Mouse (Mus musculus): ENCODE measurements around the gene Colq.
"Not testable (repeated sequence)": the region's sequence is repeated elsewhere in the genome, so short reads cannot be mapped to it uniquely, and the experiment has no call there.

The Colq gene

DNA sequence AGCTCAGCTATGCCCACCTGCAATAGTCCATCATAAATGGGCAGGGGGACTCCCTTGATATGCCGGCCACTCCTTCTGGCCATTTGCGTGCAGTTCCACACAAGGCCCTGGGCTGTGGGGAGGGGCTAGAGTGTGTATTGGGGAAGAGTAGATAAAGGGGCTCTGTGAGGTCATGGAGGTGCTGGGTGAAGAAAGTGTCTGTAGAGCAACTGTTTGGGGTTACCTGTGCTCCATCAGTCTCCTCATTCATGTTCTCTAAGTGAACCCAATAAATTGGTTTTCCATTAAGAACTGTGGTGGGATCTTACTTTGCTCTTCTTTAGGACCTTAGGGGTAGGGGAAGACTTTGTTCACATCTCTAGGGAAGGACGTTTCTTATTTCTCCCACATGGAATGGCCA lies at the start of gene Colq:
TSS of gene Colq (minus strand) at position 101 of the 400 bp plus-strand sequence.
- no peak for DNase-seq (ENCODE audit: low spot score in 2 of 2)

DNA sequence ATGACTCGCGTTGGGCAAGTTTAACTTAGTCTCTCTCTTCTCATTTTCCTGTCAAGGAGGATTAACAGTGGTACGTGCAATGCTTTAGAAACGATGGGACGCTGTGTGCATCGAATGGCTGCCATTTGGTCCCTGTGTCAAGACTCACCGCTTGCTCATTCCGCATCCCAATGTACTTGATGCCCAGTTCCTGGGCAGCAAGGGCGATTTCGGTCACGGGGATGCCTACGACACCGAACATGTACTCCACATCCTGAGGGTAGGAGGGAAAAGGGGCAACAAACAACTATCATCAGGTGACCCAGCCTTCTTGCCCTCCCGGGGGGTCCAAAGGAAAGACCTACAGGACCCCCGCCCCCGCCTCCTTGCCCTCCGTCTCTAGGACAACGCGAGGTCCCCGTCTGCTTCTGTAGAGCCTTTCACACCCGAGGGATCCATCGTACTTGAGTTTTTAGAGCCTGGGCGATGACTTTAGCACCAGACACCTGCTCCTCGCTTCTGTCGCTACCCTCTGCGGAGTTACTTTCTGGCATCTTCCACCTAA lies 49.3 kb upstream of the Colq start, which contains the start of gene Gm49387:
TSS of gene Gm49387 (minus strand) at position 533 of the 544 bp plus-strand sequence.
- DNase-seq (ENCODE audit: low spot score in 2 of 2), result no peak

DNA sequence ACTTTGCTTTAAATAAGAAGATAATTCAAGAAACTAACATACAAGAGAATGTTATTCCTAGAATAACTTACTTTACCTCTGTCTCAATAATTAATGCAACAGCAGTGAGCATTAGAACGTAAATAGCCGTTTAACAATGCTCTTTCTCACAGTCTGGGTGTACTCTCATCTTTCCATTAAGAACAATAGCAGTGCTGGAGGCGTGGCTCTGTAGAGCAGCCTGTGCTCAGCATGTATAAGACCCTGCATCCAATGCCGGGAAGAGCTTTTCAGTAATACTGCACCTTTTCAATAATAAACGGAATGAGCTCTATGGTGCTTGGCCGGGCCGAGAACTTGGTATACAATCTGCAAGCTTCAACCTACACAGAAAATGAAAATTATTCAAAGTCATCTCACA lies 39.5 kb upstream of the Colq start:
- DNase-seq (ENCODE audit: low spot score in 2 of 2), result no peak

DNA sequence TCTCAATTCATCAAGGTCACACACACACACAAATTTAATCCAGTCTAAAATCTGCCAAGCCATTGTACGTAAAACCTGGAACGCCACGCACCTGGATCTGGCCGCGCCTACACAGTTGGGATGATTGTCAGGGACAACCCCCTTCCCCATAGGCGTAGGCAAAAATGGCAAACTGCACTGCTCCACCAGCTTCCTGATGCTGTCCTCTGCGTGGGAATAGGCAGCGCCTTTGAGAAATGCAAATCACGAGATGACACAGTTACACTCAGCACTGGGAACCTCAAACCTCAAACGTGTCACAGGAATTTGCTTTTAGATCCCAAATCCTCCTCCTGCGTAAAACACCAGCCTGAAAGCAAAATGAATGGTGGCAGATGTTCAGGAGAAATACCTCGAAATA lies 31.6 kb upstream of the Colq start:
- no peak for DNase-seq (ENCODE audit: low spot score in 2 of 2)

DNA sequence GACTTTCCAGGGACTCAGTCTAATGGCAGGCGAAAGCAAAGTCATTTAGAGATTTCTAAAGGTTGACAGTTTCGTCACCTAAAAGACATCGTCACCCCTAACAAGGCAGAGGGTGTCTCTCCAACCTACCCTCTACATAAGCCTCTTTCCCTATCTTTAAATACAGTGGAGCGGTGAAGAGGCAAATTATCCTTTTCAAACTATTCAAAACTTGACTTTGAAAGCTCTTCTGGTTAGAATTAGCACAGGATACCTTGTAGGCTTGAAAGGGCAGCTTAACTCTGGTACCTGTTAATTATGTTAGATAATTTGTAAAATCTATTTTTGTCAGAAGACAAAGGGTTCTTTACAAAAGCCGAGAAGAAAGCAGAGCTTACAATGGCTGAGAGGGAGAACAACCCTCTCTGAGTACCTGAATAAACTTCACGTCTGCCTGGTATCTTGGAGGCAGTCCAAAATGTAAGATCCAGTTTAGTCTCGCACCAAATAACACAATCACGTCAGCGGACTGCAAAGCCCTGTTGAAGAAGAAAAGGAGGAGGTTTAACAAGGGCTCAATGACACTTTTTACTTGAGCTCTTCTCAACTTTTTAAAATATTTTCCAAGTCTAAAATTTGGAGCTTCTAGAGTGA lies 29.6 kb upstream of the Colq start:
- no peak for DNase-seq (ENCODE audit: low spot score in 2 of 2)

DNA sequence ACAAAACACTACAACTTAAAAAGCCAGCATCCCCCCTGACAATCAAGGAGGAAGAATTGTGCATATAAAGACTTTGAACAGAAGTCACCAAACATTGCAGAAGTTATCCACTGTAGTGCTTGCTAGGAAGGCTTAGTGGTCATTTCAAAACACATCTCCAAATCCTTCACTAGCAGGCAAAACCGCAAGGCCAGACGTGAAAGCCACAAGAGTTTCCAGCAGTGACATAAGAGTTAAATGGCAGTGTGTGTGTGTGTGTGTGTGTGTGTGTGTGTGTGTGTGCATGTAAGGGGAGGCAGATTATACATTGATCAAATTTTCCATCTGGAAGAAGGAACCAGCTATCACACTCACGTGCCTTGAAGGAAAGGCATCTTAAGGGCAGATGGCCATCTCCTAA lies 26.9 kb upstream of the Colq start:
- DNase-seq (ENCODE audit: low spot score in 2 of 2), result no peak

DNA sequence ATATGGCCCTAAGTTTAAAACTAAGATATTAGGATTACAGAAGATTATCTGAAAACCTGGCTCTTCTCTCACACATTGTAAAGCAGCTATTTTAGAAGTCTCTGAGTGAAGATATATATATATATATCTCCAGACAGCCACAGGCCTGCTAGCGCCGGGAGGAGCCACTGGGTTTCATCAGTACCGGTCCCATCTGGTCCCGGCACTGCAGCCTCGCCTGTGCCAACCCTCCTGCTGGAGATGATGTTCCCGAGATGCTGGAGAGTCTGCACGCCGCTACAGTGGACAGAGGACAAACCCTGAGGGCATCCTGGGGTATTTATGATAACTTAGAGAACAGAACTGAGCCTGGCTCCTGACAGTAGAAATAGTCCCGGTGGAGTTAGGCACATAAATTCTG lies 26.1 kb upstream of the Colq start:
- DNase-seq (ENCODE audit: low spot score in 2 of 2), result no peak

DNA sequence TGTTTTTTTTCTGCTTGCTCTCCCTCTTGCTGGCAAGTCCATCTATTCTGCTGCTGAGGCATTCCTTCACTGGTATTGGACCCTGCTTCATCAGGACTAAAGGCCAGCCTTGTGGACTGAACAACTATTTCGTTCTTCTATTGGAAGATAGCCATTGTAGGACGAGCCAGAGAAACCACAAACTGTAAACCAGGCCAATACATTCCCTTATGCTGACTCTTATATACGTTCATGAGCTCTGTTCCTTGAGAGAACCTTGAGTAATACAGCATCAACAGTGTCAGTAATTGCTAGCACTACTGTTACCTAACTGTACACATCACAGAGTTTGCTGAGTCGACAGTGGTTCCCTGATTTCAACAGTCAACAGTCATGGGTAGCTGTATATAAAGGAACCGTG lies 22.5 kb upstream of the Colq start:
- no peak for DNase-seq (ENCODE audit: low spot score in 2 of 2)

DNA sequence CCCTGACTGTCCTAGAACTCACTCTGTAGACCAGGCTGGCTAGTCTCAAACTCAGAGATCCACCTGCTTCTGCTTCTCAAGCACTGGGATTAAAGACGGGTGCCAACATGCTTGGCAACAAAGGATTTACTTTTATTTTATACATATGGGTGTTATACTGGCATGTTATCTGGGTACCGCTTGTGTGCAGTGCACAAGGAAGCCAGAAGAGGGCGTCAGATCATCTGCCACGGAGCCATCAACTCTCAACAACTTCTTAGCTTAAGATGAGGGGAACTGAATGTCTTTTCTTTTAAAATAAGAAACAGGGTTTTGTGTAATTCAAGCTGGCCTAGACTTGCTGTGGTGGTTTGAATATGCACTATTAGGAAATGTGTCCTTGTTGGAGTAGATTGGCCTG lies 20.8 kb upstream of the Colq start:
- DNase-seq (ENCODE audit: low spot score in 2 of 2), result no peak

DNA sequence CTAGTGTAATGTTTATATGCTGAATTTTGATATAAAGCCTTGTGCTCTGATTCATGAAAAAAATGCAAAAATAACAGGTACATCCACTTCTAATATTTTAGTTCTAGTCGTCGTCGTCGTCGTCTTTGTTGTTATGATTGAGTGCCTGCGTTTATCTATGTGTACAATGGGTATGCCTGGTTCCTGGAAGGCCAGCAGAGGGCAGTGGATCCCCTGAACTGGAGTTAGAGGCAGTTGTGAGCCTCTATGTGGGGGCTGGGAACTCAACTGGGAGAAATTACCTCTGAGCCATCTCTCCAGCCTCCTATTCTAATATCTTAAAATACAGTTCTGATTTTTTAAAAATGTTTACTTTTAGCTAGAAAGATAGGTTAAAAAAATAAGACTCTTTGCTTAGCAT lies 14.4 kb upstream of the Colq start:
- peak in 1 of 2 experiments; percentile 36 for DNase-seq (ENCODE audit: low spot score in 2 of 2)

DNA sequence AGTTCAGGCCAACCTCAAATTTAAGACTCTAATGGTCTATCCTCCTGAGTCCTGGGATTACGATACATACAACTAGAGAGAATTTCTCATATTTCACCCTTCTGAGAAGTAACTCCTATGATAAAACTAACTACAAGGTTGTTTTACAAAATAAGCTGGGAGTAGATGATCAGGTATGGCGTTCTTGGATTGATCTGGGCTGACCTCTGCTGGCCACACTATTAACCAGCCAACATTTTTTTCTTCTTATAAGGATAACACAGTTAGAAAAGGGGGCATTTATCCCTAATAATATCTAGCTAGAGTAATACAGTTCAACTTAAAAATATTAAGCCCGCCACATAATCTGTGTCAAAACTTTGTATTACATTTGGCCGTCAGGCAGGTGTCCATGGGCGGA lies 13.8 kb upstream of the Colq start:
- DNase-seq (ENCODE audit: low spot score in 2 of 2), result peak; percentile 29 to 33

DNA sequence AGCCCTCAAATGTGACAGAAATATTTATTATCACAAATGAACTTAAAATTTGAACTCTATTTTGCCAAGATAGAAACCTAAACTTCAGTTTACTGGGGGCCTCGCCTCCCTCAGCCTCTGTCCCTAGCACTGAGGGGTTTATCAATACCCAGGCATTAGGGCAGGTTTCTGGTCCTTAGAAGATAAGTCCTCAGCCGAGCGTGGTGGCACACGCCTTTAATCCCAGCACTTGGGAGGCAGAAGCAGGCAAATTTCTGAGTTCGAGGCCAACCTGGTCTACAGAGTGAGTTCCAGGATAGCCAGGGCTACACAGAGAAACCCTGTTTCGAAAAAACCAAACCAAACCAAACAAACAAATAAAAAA lies 11.5 kb upstream of the Colq start:
- not testable (repeated sequence) for DNase-seq (ENCODE audit: low spot score in 2 of 2)

DNA sequence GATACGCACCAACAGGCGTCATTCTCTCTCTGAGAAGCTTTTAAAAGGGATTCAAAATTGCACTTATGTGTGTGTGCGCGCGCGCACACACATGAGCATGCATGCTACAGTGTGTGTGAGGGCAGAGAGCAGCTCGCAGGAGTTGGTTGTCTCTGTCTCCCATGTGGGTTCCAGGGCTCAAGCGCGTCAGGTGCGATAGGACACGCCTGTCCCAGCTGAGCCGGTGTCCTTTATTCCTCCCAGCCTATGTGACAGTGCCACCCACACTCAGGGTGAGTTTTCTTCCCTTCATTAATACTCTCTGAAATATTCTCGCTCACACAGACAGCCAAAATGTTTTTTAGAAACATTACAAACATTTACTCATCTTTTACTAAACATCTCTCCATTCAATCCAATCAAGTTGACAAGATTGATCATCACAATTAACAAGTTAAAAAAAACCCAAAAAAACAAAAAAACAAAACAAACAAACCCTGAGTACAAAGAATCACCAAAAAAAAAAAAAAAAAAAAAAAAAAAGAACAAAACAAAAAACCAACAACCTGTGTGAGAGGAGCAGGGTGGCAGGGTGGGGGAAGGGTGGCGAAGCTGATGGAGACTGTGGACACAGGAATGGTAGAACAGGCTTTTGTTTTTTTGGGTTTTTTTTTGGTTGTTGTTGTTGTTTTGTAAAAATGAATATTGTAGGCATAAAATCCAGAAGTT lies 10.9 kb upstream of the Colq start:
- DNase-seq (ENCODE audit: low spot score in 2 of 2), result no peak

DNA sequence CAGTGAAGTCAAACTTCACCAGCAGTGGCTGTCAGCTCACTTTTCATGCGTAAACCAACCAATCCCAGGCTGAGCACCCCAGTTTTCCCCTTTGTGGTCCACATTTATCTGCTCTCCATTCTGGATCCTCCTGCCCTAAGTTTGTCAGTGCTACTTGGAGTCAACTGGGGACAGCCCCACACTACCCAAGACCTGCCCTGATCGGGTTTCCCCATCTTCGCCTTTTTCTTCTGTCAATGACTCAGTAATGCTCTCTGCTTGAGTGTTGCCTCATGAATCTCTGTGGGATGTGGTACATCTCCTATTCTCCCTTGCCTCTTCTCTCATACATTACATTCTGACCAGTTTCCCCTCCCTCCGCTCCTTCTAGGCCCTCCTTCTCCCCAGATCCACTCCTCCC lies 6.3 kb upstream of the Colq start:
- DNase-seq (ENCODE audit: low spot score in 2 of 2), result no peak

DNA sequence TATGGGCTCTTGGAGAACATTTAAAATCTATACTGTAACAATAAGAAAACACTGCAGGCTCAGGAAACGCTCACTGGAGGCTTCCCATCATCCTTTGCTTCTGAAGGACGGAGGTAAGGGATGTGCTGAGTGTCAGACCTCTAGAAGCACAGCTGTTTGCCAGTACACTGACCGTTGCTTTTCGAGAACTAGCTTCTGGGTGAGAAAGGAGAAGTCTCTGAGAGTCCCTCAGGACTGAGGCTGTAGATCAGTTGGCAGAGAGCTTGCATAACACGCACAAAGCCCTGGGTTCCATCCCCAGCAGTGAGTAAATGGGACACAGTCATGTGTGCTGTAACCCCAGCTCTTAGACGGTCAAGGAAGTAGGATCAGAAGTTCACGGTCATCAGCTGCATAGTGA lies 5.3 kb upstream of the Colq start:
- no peak for DNase-seq (ENCODE audit: low spot score in 2 of 2)

DNA sequence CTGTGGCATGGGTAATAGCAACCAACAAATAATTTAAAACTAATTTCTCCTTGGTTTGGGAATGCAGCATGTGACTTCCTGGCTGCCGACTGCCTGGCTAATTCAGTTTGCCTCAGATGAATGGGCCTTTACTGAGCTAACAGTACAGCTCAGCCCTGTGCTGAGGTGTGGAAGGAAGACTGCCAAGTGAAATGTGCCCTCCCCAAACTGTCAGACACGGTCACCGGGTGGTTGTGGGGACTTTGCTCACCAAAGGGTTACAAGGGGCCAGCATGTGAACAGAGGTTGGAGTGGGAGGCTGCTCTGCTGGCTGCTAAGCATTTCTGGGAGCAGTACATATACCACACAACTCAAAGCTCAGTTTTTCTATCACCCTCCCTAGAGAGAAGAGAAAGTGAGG lies 3.5 kb upstream of the Colq start:
- no peak for DNase-seq (ENCODE audit: low spot score in 2 of 2)

DNA sequence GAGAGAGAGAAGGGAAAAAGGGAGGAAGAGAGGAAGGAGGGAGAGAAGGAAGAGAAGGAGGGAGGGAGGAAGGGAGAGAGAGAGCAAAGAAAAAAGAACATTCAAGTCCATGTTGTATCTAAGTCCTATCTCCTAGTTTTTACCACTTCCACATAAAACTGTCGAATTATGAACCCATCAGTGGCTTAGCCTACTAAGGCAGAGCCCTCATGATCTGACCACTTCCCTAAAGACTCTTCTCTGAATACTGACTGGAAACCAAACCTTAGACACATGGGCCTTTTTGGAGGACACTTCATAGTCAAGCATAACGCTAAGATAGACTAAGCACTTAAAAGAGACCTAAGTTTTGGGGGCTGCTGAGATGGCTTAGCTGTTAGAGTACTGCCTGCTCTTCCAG lies 1.9 kb upstream of the Colq start:
- no peak for DNase-seq (ENCODE audit: low spot score in 2 of 2)

DNA sequence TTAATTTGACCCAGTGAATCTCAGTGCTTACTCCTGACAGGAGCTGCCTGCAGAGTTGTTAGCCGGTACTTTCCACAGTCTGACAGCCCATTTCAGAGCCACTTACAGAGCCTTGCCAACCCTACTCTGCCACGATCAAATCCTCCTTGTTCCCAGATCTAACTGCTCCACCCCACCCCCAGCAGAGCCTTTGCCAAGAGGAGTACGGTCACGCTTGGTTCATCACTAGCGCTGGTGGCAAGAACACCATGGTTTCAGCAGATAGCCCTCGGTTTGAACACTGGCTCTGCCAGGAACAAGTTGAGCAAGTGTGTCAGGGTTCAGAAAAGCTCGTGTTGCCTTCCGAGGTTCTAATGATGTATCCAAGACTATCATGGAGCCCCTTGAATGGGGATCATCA lies 4.7 kb downstream of the Colq start:
- DNase-seq (ENCODE audit: low spot score in 2 of 2), result no peak

DNA sequence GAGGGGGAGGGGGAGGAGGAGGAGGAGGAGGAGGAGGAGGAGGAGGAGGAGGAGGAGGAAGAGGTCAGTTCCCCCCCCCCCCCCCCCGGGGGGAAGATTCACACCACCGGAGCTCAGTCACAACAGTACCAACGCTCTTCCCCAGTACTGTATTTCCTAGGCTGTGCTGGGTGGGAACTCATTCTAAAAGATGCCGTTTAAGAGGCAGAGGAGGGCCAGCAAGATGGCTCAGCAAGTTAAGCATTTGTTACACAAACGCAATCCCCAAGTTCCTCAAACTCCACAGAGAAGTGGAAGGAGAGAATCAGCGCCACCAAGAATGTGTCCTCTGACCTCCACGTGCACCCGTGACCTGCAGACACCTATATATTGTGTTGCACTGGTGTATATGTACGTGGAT lies 8.1 kb downstream of the Colq start:
- DNase-seq (ENCODE audit: low spot score in 2 of 2), result no peak

DNA sequence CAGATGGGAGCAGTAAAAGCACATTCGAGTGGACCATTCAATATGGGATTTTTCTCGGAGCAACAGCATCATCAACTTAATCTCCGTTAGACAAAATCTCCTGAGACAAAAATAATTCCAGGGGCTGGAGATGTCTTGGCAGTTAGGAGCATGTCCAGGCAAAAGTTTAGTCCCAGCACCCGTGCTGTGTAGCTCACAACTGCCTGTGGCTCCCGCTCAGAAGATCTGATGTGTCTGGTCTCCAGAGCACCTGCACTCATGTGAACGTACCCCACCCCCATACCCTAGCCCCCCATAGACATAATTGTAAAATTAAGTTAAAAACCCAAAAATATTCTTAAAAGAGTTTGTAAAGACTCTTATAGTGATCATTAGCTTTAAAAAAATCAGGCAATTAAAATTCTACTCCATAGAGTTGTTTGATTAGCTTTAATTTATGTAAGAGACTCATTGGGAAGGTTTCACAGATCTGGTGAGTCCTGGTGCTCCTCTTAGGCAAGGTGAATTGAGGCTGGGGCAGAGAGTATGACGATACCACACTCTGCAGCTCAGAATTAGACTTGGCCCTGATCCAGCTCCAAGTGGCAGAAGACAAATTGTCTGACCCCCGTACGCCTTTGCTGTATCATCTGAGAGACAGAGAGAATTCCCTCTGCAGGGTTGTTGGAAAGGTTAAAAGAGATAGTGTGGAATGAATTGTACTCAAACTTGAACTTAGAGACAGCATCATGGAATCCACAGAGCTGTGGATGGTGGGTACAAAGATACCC lies 13.0 kb downstream of the Colq start:
- no peak for DNase-seq (ENCODE audit: low spot score in 2 of 2)

DNA sequence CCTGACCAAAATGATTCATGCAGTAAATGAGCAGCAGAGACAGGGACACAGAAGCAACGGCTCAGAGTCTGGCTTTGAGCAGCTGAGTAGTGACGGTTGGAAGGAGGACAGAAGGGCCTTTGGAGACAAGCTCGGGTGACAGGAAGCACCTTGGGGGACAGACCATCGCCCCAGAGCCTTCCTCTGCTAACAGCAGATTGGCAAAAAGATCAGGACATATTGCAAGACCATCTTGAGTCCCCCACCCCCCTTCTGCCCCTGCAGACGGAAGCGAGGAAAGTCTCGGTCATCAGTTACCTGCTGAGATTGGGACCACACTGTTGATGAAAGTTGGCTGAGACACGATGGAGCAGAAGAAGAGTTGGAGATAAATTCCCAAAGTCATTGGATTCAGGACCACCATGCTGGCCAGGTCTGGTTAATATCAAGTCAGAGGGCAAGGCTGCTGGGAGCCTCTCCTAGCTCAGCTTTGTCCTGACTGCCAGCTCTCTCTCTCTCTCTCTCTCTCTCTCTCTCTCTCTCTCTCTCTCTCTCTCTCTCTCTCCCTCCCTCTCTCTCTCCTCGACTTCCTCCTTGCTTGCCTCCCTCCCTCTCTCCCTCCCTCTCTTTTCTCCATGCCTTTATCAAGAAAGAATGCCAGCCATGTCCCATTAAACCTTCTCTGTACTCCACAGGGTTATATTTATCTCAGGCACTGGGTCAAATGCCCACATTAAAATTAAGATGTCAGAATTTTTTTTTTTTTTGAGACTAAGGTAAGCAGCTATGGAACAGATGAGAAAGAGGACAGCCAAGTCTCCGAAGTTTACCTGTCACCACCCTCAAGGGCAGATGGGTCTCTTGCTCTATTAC lies 14.1 kb downstream of the Colq start:
- peak; percentile 49 to 55 for DNase-seq (ENCODE audit: low spot score in 2 of 2)

DNA sequence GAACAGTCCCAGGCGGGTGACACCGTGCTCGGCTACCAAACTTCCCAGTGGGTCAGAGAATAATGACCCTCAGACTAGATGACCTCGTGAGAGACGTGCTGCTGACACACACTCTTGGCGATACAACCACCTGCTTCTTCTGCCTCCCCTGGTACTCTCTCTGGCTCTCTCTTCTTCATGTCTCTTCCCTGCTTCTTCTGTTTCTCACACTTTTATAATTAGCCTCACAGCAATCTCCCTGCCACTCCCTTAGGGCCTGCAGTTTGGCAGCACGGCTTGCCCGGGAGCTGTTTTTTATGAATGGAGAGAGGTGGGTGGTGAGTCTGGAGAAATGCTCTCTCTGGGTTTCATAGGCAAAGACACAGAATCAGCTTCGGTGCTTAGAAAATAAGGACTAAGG lies 15.3 kb downstream of the Colq start:
- DNase-seq (ENCODE audit: low spot score in 2 of 2), result no peak

Measured in thymus, postnatal 10 days (tissue).